Mouse (Mus musculus): ENCODE measurements around the gene Gli2.

DNA sequence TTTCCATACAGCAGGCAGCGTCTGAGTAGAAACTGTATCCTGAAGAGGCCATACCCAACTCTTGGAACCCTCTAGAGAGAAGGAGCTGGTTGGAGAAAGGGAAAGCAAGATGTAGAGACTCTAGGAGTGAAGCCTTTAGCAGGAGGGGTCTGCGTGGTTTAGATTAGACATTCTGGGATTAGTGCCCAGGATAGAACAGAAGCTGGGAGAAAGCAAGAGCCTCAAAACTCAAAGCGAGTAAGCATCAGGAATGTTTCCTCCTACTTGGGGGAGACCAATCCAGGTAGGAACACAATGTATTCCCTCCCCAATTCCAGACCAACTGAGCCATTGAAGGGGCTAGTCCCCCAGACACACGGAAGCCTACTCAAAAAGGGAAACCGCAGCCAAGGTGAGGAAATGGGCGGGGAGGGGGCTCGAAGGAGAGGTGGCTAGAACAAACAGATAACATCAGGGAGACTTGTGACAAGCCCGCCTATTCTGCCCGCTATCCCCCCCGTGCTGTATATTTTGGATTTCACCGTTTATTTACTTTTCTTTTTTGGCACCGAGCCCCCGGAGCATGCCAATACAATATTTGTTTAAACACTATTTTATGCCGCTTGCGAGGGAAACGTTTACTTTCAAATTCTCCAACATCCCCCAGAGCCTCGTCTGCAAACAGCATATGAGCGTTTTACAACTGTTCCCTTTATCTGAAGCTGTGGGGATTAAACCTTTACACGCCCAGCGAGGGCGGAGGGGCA, 2.1 kb downstream of the Gli2 start:
- TF ChIP-seq CTCF (IDR thresholded peaks at IDR 0.05; ENCODE audit: control insufficient read depth, insufficient read depth, insufficient replicate concordance, low read depth, low read length), result no peak
- no peak for TF ChIP-seq POLR2A (IDR thresholded peaks at IDR 0.05; ENCODE audit: control insufficient read depth, low read depth, low read length)

All from testis, adult 2 months (tissue).